Mouse (Mus musculus): ENCODE measurements at regions not wholly inside any gene's neighbourhood (a gene's known extent, or its start where the extent isn't known, plus 50 kb on each side); places are given as distances from the start of the nearest gene placed in this dataset.
A peak's percentile ranks its signal among the peaks of the same experiment; 100 is the strongest.

- no peak for DNase-seq (ENCODE audit: low spot score in 2 of 2)
These were observed 359.2 kb upstream of the Gcfc2 start for GRCm38 (mm10) chr6:81564295-81564694.

GRCm38 (mm10) chr6:81586441-81587117, 336.9 kb upstream of the Gcfc2 start:
- peak in 1 of 2 experiments; percentile 7 for DNase-seq (ENCODE audit: low spot score in 2 of 2)

GRCm38 (mm10) chr6:81589727-81590126, 333.7 kb upstream of the Gcfc2 start:
- DNase-seq (ENCODE audit: low spot score in 2 of 2): no peak

DNA sequence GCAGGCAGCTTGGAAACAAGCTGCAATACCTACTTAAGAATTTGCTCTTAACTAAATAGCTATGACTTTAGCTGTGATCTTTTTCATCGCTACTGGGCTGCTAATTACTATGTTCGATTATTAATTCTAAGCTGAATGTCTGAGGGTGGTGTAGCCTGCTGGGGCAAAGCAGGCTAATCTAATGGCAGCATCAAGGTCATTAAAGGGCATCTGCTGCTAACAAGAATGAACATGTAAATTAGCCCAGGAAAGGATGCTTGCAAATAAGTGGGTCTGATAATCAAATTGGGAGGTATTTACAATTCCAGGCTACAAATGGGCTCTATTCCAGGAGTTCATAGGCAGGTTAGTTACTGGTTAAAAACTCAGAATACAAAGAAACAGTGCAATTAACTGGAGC, 327.5 kb upstream of the Gcfc2 start:
- DNase-seq (ENCODE audit: low spot score in 2 of 2): no peak

DNA sequence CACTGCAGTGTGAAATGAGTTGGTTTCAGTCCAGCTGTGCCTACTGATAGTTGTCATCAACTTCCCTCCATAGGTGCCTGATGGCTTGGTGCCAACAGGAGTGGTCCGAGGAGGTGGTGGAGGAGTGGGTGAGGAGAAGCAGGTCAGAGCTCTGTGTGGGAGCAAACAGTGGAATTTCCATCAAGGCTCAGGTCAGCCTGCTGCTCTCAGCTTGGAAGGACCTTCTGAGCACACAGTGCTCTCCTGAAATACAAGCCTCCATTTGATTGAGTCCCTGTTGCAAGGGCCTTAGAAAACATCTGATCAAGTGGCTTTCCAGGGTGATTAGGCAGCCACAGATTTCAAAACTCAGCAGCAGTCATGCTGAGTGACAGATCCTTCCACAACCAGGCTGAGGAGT, 314.8 kb upstream of the Gcfc2 start:
- no peak for DNase-seq (ENCODE audit: low spot score in 2 of 2)

DNA sequence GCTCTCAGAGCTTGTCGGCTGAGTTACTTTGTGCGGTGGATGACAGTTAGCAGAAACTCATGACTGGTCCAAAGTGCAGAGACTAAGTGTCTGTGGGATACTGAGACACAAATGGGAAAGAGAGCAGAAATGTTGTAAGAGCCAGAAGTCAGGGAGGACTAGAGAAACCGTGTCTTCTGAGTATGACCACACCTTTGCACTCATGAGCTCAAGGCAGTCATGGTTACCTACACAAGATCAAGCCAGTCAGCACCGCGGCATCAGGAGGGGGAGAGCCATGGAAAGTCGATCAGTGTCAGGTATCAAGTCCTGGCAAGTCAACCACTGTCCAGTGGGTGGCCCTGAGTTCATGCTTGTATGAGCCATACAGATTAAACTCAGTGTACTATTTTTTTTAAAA, 311.5 kb upstream of the Gcfc2 start:
- no peak for DNase-seq (ENCODE audit: low spot score in 2 of 2)

- no peak for DNase-seq (ENCODE audit: low spot score in 2 of 2)
These were observed 305.5 kb upstream of the Gcfc2 start for GRCm38 (mm10) chr6:81618018-81618417.

DNA sequence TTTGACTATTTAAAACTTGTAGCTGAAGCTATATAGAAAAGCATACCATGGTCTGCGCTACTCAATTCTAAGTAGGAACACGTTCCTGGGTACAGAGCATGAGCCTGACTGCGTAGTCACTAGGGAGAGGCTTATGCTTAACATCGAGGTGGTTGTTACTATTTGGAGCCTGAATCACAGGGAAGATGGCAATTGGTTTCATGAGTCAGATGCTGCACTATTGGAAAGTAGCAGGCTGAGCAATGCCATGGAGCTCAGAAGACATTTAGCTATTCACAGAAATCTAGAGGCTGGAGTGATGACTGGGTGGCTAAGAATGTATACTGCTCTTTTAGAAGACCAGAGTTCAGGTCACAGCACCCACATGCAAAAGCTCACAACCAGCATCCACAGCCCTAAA, 302.4 kb upstream of the Gcfc2 start:
- DNase-seq (ENCODE audit: low spot score in 2 of 2): no peak

DNA sequence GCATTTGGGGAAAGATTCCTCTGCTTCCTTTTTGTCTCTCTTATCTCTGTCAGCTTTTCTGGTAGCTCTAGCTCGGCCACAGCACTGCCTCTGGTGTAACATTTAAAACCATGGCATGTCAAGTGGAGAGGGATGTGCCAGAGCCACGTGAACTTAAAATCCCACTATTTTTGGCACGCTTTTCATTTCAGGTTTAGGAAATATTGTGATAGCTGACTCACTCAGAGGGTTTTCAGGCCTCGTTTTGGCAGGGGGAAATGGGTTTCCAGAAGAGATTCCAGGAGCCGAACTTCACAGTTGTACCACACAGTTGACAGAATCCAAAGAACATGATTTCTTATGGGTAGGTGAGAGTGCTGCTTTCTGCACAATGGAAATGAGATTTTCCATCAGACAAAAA, 300.8 kb upstream of the Gcfc2 start:
- DNase-seq (ENCODE audit: low spot score in 2 of 2): no peak

DNA sequence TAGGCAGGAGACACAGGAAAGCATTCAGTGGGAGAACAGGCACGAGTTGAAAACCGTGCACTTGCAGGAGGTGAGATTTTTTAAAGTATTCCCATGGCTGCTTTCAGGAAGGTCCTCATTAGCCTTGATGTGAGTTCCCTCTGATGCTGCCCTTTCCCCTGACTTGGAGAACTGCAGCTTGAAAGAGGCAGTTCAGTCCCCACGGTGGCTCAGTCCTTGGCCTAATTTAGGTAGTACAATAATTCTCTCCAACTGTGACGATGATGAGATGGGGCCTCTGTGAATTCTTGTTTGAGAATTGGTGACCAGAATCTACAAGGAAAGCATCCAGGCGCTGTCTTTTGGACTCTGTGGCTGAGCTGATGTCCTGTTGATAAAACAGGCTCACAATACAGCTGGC, 298.5 kb upstream of the Gcfc2 start:
- no peak for DNase-seq (ENCODE audit: low spot score in 2 of 2)

- no peak for DNase-seq (ENCODE audit: low spot score in 2 of 2)
These were observed 289.9 kb upstream of the Gcfc2 start for GRCm38 (mm10) chr6:81633586-81633985.

GRCm38 (mm10) chr6:81647615-81648375, 275.7 kb upstream of the Gcfc2 start:
- no peak for DNase-seq (ENCODE audit: low spot score in 2 of 2)

DNA sequence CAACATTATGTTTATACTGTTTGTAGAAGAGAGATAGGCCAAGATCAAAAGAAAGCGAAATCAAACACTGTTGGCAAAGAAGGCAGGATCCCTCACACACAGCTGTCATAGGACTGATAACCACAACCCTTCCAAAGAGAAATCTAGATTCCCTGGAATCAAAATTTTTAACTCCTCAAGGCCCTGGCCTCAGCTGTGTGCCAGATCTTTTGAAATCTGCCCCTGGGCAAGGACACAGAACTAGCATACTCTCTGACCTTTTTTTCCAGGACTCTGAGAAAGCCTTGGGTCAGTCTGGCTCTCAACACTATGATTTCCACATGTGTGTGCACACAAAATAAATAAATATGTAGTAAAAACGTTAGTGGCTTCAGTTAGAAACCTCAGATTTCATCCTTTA, 271.6 kb upstream of the Gcfc2 start:
- DNase-seq (ENCODE audit: low spot score in 2 of 2): no peak

DNA sequence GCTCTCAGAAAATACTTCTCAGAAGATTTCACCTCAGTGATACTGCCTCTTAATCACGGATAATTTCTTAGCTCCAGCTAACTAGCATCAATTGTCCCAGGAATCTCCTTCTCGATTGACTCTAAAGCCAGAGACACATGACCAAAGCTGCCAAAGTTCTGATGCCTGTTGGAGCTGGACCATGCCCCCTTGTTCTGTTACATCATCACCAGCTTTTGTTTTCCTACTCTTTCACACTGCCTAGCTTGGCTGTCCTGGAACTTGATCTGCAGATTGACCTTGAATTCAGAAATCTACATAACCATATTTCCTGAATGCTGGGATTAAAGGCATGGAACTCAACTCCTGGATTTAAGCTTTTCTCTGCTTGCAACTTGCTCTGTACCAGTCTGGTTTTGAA, 268.3 kb upstream of the Gcfc2 start:
- no peak for DNase-seq (ENCODE audit: low spot score in 2 of 2)

DNA sequence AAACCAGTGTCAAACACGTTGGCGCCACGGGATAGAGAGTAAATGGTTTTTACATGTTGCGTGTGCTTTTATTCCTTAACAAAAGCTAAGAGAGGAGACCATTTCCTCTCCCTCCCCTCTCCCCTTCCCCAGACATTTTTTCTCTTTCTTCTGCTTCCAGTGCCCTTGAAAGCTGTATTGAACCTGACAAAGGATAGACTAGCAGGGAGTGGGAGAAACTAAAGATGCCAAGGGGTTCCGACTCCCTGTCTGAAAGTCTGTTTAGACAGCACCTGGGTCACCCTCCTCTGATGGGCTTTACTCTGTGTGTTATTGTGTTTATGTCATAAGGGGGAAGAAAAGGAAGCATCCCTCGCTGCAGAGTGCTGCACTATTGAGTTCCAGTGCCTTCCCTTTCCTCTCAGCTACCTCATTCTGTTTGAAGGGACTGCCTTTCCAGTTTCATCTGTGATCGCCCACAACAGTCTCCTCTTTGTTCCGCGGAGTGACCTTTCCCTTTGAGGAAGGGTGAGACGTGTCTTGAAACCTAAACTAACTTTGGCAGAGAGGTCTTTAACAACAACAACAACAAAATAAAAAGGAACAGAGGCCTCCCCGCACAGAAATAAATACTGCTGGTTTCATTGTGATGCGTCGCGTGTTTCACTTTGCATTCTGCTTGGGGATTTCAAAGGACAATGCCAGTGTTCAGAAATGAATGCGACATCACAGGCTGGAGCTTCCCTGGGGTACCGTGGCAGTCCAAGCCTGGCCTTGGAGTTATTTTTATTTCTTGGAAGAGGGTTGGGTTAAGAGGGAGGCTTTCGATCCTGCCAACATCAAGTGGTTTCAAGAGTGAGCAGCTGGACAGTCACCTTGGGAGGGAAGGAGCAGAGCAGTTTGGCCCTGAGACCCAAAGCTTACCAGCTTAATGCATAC, 262.7 kb upstream of the Gcfc2 start:
- DNase-seq (ENCODE audit: low spot score in 2 of 2): peak in 1 of 2 experiments; percentile 11

DNA sequence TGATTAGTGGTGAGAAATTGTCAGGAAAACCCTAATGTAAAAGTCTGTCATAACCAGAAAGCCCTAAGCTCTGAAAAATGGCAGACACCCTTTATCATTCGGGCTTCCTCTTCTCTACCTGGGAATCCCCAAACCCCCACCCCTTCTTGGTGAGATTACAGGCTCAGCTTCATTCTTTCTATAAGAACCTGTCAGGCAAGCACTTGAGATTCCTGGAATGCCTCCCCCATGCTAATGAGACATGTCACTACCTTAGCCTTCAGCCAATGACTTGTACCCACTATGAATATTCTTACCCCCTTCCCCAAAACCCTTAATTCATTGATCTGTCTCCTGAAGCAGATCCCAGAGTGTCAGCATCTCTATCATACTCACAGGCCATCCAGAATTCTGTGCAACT, 254.5 kb upstream of the Gcfc2 start:
- no peak for DNase-seq (ENCODE audit: low spot score in 2 of 2)

- DNase-seq (ENCODE audit: low spot score in 2 of 2): no peak
These were observed 250.2 kb upstream of the Gcfc2 start for GRCm38 (mm10) chr6:81673316-81673715.

- DNase-seq (ENCODE audit: low spot score in 2 of 2): no peak
These were observed 226.2 kb upstream of the Gcfc2 start for GRCm38 (mm10) chr6:81697284-81697683.

GRCm38 (mm10) chr6:81698173-81698572, 225.3 kb upstream of the Gcfc2 start:
- no peak for DNase-seq (ENCODE audit: low spot score in 2 of 2)

GRCm38 (mm10) chr6:81714867-81715266, 208.6 kb upstream of the Gcfc2 start:
- DNase-seq (ENCODE audit: low spot score in 2 of 2): no peak

DNA sequence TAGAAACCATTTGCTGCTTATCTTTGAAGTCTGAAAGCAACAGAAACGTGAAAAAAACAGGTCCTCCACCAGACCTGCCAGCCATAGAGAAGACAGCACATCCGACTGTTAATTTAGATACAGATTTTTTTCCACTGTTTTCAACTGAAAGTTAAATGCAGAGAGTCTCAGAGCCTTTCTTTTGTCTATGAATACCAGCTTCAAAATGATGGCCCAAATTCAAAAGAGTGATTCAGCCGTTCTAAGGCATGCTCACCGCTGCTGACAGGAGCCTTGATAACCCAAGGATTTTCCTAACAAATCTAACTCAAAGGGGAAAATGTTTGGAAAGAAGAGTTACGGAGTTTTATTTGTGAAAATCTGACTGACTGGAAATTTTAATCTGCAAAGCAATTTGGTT, 207.1 kb upstream of the Gcfc2 start:
- no peak for DNase-seq (ENCODE audit: low spot score in 2 of 2)

All from adrenal gland, adult 18-20 months (tissue).